Mouse (Mus musculus) embryonic fibroblast, embryonic 13.5 days (primary cell): Measurements from ENCODE around the gene Sgms2. TPM values are rescaled to one million over a fixed set of nuclear protein-coding genes. Genes with fewer than 3 reads are reported as not detected.

ENCODE experiments used
- H3K27ac ChIP-seq: 2 replicates; pipeline ENCODE4 v1.5.1; 2012; ENCODE audit warnings: low read length, control low read depth, inconsistent platforms; ENCODE audit not compliant: insufficient read depth
- H3K4me1 ChIP-seq: 2 replicates; pipeline ENCODE4 v1.6.1; 2011; ENCODE audit warnings: low read length; ENCODE audit not compliant: control insufficient read depth, insufficient read depth
- H3K4me3 ChIP-seq: 2 replicates; pipeline ENCODE4 v1.5.1; 2011; ENCODE audit warnings: mild to moderate bottlenecking, control low read depth, low read length; ENCODE audit not compliant: insufficient read depth
- CTCF ChIP-seq: IDR thresholded peaks from 2 replicates; pipeline ENCODE4 v1.5.1; 2011; ENCODE audit warnings: mild to moderate bottlenecking, control low read depth, low read length, moderate library complexity, borderline replicate concordance; ENCODE audit not compliant: insufficient read depth
- POLR2A ChIP-seq: IDR thresholded peaks from 2 replicates; pipeline ENCODE4 v1.6.1; 2011; ENCODE audit warnings: low read depth, mild to moderate bottlenecking, control low read depth, low read length, moderate library complexity
- polyA plus RNA-seq: library from polyadenylated mRNA; stranded (reverse); fragments of >200 nt; gene quantifications from 2 replicates; pipeline ENCODE4 v1.2.4, GENCODE M21; 2011; ENCODE audit warnings: low read depth; ENCODE audit not compliant: missing spikeins, insufficient read length

Gene Sgms2
- 11.9 and 19.4 TPM in 2 replicates for polyA plus RNA-seq

DNA sequence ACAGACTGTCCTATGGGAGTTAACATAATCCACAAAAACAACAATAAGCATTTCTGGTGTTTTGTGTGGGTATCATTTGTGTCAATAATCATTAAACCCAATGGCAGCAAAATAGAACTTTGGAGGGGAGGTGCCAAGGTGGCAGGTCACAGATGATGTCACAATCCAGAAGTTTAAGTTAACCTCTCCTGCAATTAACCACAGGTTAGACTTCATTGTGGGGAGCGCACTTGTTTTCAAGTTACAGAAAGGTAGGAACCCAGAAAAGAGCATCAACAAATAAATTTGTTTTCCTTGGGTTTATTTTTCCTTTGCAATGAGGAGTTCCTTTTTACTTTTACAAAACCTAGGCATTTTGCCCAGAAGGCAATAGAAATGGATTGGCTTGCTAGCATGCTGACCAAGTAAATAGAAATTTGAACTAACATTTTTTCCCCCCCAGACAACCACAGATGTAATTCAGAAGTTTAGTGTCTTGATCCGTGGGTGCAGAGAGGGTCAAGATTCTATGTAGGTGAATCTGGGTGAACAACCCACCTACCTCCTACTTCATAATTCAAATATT is at the start of gene Sgms2:
Sgms2 (minus strand) TSS at position 51 of the 565 bp plus-strand sequence.
- peak within 1 kb of the TSS; percentile 75 for H3K27ac ChIP-seq
- TF ChIP-seq CTCF, result no peak
- no peak for TF ChIP-seq POLR2A
- H3K4me1 ChIP-seq, result peaks cover 2% of the 10 kb centered on the region
- peak within 1 kb of the TSS; percentile 50 for H3K4me3 ChIP-seq

DNA sequence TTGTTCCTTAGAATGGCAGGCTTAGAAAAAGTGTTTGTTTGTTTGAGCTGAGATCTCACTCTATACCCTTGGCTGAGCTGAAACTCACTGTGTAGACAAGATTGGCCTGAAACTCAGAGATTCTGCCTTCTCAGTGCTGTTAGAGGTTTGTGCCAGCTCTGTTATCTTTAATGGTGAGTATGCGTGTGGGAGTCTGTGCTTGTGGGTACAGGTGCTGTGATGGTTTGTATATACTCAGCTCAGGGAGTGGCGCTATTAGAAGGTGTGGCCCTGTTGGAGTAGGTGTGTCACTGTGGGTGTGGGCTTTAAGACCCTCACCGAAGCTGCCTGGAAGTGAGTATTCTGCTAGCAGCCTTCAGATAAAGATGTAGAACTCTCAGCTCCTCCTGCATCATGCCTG is 34.0 kb upstream of the Sgms2 start:
- no peak for TF ChIP-seq CTCF
- TF ChIP-seq POLR2A, result no peak
- Histone ChIP-seq H3K4me1 (peaks cover 2% of the 10 kb centered on the region), H3K4me3 (no peak overlapping the region), H3K27ac (no peak overlapping the region)

DNA sequence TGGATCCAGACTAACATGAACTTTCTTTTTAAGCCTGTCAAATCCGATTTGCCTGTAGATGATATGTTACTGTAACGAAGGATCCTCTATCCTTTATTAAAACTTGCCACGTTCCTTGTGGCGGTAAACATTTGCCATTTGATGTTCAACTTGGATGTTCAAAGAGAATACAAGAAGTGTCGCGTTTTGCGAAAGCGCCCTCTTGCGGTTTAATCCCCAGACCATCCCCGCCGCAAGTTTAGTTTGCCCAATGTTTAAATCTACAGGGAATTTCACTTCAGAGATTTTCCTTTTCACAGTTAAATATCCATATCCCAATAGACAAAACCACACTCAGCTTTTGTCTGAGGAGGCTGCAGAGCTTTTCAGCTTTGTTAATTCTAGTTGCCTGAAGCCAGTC is 33.6 kb upstream of the Sgms2 start:
- Histone ChIP-seq H3K4me1 (no peaks in the 10 kb centered on the region; the same call in 1 of the 2 replicates), H3K27ac (no peak overlapping the region), H3K4me3 (no peak overlapping the region)
- TF ChIP-seq CTCF (no peak), POLR2A (no peak)

DNA sequence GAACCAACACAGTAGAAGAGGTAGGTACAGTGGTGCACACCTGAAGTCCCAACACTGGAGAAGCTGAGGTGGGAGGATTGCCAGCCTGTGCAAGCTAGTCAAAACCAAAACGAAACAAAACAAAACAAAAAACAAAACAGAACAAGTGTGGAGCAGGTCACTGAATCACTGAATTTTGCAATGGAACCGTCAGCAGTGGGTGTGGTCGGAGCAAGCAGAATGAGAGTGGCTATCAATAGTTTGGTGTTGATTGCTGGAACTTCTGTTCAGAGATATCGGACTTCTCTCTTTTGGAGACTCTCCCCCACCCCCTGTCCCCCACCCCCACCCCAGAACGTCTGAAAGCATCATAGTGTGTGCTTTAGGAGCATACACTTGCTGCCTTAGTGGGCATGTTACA is 33.0 kb upstream of the Sgms2 start:
- Histone ChIP-seq H3K4me1 (no peaks in the 10 kb centered on the region; the same call in 1 of the 2 replicates), H3K4me3 (no peak overlapping the region), H3K27ac (no peak overlapping the region)
- no peak for TF ChIP-seq CTCF
- TF ChIP-seq POLR2A, result no peak

DNA sequence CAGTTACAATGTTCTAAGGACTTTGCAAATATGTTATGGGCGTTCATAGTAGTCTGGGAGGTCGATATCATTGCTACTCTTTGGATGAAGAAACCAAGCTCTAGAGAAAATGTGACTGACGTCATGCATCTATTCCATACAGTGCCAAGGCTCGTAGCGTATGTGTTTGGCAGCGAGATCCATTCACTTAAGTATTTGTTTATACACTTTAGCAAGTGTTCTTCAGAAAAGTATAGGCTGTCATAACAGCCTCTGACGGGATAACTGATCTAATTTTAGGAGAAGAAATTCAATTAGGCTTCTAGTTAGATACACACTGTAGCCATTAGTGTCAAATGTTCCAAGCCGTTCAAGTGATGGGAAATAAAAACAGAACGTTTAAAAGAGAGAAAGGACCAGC is 32.5 kb upstream of the Sgms2 start:
- Histone ChIP-seq H3K27ac (no peak overlapping the region), H3K4me3 (no peak overlapping the region), H3K4me1 (no peaks in the 10 kb centered on the region; the same call in 1 of the 2 replicates)

DNA sequence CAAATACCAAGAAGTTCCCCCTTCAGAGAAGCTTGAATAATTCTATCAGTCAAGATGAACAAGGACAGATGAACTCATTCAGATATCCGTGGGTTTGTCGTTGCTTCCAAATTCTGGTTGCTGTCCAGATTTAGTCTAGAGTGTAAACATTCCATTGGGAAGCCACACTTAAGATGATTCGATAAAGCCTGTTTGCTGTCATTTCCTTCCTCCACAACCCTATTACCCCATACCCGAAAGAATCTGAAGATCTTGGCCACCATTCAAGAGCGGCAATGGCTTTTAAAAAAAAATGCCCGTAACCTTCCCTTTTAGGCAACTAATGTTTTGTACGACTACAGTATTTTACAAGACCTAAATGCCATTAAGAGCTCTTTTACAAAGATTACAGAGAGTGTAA is 31.0 kb upstream of the Sgms2 start:
- TF ChIP-seq CTCF (no peak), POLR2A (no peak)
- Histone ChIP-seq H3K4me1 (no peaks in the 10 kb centered on the region; the same call in 1 of the 2 replicates), H3K4me3 (no peak overlapping the region), H3K27ac (no peak overlapping the region)

More for the DNA sequence above, 32.5 kb upstream of the Sgms2 start:
- TF ChIP-seq POLR2A (no peak), CTCF (no peak)

DNA sequence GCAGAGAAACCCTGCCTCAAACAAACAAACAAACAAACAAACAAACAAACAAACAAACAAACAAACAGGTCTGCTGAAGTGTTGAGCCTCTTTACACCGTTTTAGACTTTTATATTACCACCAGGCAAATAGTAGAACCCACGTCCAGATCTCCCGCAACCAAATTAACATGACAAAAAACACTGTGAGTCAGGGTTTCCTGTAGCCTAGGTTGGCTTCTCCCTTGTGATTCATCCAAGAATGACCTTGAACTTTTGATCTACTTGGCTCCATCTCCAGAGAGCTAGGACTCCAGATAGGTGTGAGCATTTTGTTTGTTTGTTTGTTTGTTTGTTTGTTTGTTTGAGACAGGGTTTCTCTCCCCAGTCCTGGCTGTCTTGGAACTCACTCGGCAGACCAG is 30.0 kb upstream of the Sgms2 start:
- Histone ChIP-seq H3K4me3 (no peak overlapping the region), H3K4me1 (no peaks in the 10 kb centered on the region; the same call in 1 of the 2 replicates), H3K27ac (no peak overlapping the region)
- no peak for TF ChIP-seq CTCF
- TF ChIP-seq POLR2A, result no peak

DNA sequence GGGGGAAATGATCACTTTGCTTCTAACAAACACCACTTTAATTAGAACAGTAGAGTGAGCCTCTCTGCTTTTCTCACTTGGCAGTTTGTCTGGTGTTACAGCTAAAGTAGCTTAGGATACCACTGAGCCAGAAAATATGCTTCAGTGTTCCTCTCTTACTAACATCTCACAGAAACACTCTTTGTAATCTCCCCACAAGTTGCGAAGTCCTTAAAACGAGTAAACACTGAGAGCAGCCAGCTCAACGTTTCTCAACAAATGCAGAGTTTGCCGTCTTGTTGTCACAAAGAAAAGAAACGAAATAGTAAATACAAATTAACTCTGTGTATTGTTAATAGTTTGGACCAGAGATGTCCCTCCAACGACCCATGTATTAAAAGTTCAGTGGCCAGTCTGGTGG is 26.5 kb upstream of the Sgms2 start:
- Histone ChIP-seq H3K4me3 (no peak overlapping the region), H3K27ac (no peak overlapping the region), H3K4me1 (no peaks in the 10 kb centered on the region)
- TF ChIP-seq POLR2A, result no peak
- TF ChIP-seq CTCF, result no peak

DNA sequence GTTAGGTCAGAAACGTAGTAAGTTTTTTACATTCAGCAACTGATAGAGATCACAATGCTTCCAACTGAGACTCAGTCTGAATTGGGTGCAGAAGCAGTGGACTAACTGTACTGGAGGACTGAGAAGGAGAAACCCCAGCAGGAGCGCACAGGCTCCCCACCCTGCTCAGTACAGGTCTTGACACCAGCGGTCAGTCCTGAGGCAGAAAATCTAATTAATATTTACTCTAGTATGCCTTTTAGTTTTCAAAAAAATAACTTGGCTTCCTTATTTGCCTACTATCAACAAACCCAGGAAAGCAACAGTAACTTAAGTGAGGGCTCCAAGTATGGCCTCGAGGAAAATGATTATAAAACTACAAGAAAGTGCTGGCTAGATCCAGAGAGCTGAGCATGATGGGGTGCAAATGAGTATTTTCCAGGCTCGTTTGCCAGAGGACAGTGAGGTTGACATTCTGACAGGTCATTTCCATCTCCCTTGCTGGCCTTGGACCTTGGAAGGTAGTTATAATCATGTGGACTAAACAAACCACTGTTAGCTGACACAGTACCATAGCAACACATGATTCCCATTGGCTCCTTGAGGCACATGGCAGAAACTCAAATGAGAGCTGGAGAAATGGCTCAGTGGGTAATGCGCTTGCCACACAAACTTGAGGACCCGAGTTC is 25.3 kb upstream of the Sgms2 start:
- TF ChIP-seq POLR2A (no peak), CTCF (no peak)
- Histone ChIP-seq H3K4me3 (no peak overlapping the region), H3K4me1 (no peaks in the 10 kb centered on the region), H3K27ac (no peak overlapping the region)

DNA sequence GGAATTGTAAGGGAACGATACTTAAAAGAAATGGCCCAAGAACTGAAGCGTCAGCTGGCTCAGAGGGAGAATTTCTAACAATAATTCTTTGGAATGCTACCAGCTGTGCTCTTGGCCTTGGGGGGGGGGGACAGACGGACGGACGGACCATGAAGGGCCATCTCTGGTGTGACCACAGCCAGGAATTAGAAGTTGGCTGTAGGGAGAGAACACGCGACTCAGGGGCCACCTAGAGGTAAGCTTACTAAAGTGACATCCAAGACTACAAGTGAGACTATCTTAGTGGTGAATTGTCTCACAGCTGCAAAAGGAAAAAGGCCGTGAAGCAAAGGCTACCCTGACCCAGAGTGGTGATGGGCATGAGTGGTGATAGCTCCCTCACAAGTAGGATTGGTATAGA is 20.4 kb upstream of the Sgms2 start:
- H3K4me1 ChIP-seq, result no peaks in the 10 kb centered on the region
- TF ChIP-seq CTCF (no peak), POLR2A (no peak)
- H3K4me3 ChIP-seq, result no peak overlapping the region
- no peak overlapping the region for H3K27ac ChIP-seq
